Mouse (Mus musculus): ENCODE data around the gene Pet100.
A peak's percentile ranks its signal among the peaks of the same experiment; 100 is the strongest.

DNA sequence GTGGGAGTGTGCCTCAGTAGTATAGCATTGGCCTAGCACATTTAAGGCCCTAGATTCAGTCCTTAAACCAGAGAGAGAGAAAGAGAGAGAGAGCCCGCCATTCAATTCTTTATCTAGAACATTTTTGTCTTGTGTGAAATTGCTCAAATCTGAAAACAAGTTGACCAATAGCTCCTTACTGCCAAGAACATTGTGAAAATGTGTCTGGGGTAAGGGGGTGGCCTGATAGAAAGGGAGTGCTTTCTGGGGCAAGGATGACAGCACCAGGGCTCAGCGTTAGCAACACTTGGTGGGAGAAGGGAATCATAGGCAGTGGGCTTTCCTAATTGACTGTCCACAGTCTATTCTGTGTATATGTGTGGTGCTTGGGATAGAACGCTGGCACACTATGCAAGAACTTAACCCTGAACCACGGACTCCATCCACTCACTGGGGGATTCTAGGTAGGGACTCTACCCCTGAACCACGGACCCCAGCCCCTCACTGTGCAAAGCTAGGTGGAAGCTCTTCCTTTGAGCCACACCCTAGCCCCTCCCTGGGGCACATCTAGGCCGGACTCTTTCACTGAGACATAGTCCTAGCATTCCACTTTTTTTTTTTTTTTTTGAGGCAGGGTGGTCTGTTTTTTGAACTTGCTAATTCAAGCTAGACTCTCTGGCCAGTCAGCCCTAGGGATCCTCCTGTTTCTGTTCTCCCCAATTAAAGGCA is 25.6 kb downstream of the Pet100 start:
- TF ChIP-seq CTCF (IDR thresholded peaks at IDR 0.05), result no peak
- TF ChIP-seq EP300 (IDR thresholded peaks at IDR 0.05), result peak; percentile 59; the same call in 1 of the 2 replicates

All from lung, postnatal 0 days (tissue).